12 mouse cellular contexts compared by ENCODE assay signal in genomic region chr7:96755459-96756094, GRCm38 (mm10).
DNase-seq lines count a peak whose midpoint lies in the region; ATAC-seq lines count a peak whose summit lies in the region.
"Had no signal": no experiment of that assay in that cellular context is flagged by ENCODE, and none has a peak within 500 bp of the region (broad histone marks: within the 10 kb centered on the region; RNA-seq: fewer than 3 reads in every experiment).

No protein-coding gene starts in this region.

- H3K9me3 ChIP-seq in heart, embryonic 10.5 days: no peaks in the 10 kb centered on the region
- H3K9me3 ChIP-seq in forebrain, embryonic 12.5 days: no peaks in the 10 kb centered on the region
- no peaks in the 10 kb centered on the region for H3K9me3 ChIP-seq in midbrain, embryonic 13.5 days

- H3K27me3 ChIP-seq in heart, embryonic 10.5 days (ENCODE audit: insufficient read depth, poor library complexity, severe bottlenecking): peaks cover 6% of the 10 kb centered on the region; the same call in 1 of the 2 replicates
- no peaks in the 10 kb centered on the region for H3K27me3 ChIP-seq in forebrain, embryonic 12.5 days
- no peaks in the 10 kb centered on the region; the same call in 1 of the 2 replicates for H3K27me3 ChIP-seq in midbrain, embryonic 13.5 days

- DNase-seq in heart, embryonic 10.5 days (ENCODE audit: low spot score): no peak
- no peak for DNase-seq in heart, postnatal 4 days
- peak; percentile 36 for DNase-seq in kidney, postnatal 10 days
- no peak for DNase-seq in kidney, adult 18-20 months
- DNase-seq in thymus, adult 18-20 months: no peak
- no peak for DNase-seq in left cerebral cortex, adult 18-20 months (ENCODE audit: low spot score in 2 of 2)
- DNase-seq: adrenal gland, postnatal 14 days; liver; thymus, postnatal 14 days had no signal

- H3K4me2 ChIP-seq in forebrain, embryonic 12.5 days: no peak overlapping the region
- no peak overlapping the region for H3K4me2 ChIP-seq in midbrain, embryonic 13.5 days (replicated peaks)

- 59% methylated on average over 12 of the region's 12 CpGs for WGBS in heart, embryonic 10.5 days
- 33% methylated on average over 12 of the region's 12 CpGs for WGBS in forebrain, embryonic 12.5 days
- WGBS in midbrain, embryonic 13.5 days: 34% methylated on average over 12 of the region's 12 CpGs

- peaks cover 27% of the 10 kb centered on the region for H3K4me1 ChIP-seq in heart, embryonic 10.5 days
- H3K4me1 ChIP-seq in forebrain, embryonic 12.5 days: peaks cover 41% of the 10 kb centered on the region
- peaks cover 36% of the 10 kb centered on the region for H3K4me1 ChIP-seq in midbrain, embryonic 13.5 days (replicated peaks)

- H3K36me3 ChIP-seq in heart, embryonic 10.5 days: peaks cover 6% of the 10 kb centered on the region; the same call in 1 of the 2 replicates
- no peaks in the 10 kb centered on the region; the same call in 1 of the 2 replicates for H3K36me3 ChIP-seq in forebrain, embryonic 12.5 days (replicated peaks)
- no peaks in the 10 kb centered on the region for H3K36me3 ChIP-seq in midbrain, embryonic 13.5 days

- H3K4me3 ChIP-seq in heart, embryonic 10.5 days: no peak overlapping the region
- H3K4me3 ChIP-seq in forebrain, embryonic 12.5 days (replicated peaks): no peak overlapping the region
- no peak overlapping the region for H3K4me3 ChIP-seq in midbrain, embryonic 13.5 days (replicated peaks)
- H3K4me3 ChIP-seq: gastrocnemius, adult 2 months had no signal

- no peak for ATAC-seq in forebrain, embryonic 12.5 days (ENCODE audit: low FRiP score)
- no peak for ATAC-seq in midbrain, embryonic 13.5 days

- peak overlapping the region; percentile 10; the same call in 1 of the 2 replicates for H3K27ac ChIP-seq in heart, embryonic 10.5 days
- peak overlapping the region; percentile 36; the same call in 1 of the 2 replicates for H3K27ac ChIP-seq in forebrain, embryonic 12.5 days
- H3K27ac ChIP-seq in midbrain, embryonic 13.5 days: peak overlapping the region; percentile 52; the same call in 1 of the 2 replicates
- H3K27ac ChIP-seq: gastrocnemius, adult 2 months had no signal

- H3K9ac ChIP-seq in forebrain, embryonic 12.5 days: no peak overlapping the region
- peak overlapping the region; percentile 28; the same call in 1 of the 2 replicates for H3K9ac ChIP-seq in midbrain, embryonic 13.5 days (replicated peaks)
